Mouse (Mus musculus): ENCODE data around the gene Wiz. TPM values are rescaled to one million over a fixed set of nuclear protein-coding genes. Genes with fewer than 3 reads are reported as not detected.
A peak's percentile ranks its signal among the peaks of the same experiment; 100 is the strongest.

Wiz gene
- total and polyA plus RNA-seq, 3 experiments = 1.2 to 25.4 (median 4.4) TPM

DNA sequence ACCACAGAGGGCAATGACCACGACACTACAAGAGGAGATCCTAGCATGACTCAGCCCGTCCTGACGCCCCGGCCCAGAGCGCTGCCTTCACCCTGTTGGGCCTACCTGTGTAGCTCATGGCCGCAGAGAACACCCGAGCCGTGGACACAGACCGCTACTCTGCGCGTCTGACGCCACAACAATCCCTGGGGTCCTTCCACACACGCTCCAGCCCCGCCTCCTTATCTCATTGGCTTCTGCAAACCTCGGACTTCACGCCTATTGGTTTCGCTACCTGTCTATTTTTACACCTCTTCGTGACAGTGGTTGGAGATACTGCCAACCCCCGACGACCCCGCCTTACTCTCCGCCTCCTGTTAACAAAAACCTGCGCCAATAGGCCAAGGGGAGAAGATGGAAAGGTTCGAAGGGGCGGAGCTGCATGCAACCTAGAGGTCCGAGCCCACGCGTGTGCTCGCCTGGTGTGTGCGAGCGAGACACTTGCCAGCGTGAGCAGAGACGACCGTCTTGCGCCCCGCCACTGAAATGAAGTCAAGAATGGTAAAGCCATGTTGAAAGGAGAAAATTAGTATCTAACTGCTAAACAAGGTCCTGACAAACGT, 38.8 kb downstream of the Wiz start, which contains the start of gene Akap8l (continued):
- no peak for TF ChIP-seq JUN (IDR thresholded peaks at IDR 0.05; ENCODE audit: insufficient read depth, low read depth, low read length)
- 0 out of 2 replicates have a peak, but pooled peaks have one; percentile 28 for TF ChIP-seq E2F4 (IDR thresholded peaks at IDR 0.05; ENCODE audit: insufficient replicate concordance, low read depth, low read length)
- peak; percentile 90 for TF ChIP-seq SIN3A (IDR thresholded peaks at IDR 0.05; ENCODE audit: low read length)
- TF ChIP-seq MXI1 (IDR thresholded peaks at IDR 0.05; ENCODE audit: low read depth, low read length) = peak; percentile 94
- peak; percentile 55; the same call in 1 of the 2 replicates for TF ChIP-seq IRF4 (IDR thresholded peaks at IDR 0.05; ENCODE audit: low read depth, low read length)
- no peak for TF ChIP-seq MAFK (IDR thresholded peaks at IDR 0.05; ENCODE audit: insufficient replicate concordance, low read length)

DNA sequence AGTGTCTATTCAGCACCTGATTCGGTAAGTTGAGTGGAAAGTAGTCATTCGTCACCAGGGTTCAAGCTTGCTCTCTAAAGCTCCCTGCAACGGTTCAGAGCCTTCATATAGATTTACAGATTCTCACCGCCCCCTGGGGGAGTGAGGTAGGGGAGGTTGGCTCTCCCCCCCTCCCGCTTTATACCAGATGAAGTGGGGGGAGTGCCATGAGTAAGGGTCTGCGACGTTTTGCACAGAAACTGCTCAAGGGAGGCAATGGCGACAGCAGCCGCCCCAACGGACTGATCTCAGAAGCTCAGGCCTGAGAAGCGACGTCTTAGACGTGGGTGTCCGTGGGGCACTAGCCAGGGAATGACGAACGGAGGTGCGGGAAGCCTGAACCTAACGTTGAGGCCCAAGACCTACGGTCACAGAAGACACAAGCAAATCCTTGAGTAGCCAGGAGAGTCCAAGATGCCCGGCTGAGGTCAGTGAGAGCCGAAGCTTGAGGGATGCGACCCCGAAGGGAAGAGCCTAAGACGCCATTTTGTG, 39.3 kb downstream of the Wiz start:
- Histone ChIP-seq H3K36me3 (replicated peaks in 1 of 2; ENCODE audit: control insufficient read depth in 1 of 2, insufficient read depth in 1 of 2, low read length in 1 of 2) (peaks cover 11 to 35% of the 10 kb centered on the region in 2 experiments), H3K4me3 (replicated peaks in 1 of 3; ENCODE audit: low read depth in 2 of 3, low read length in 2 of 3, poor library complexity in 1 of 3) (peak overlapping the region; percentile 65 to 97 (median 86)), H3K27me3 (replicated peaks) (no peaks in the 10 kb centered on the region), H3K9me3 (replicated peaks; ENCODE audit: low read length) (no peaks in the 10 kb centered on the region), H3K4me2 (ENCODE audit: insufficient read depth, low read depth, poor library complexity, severe bottlenecking) (peak overlapping the region; percentile 94), H3K9ac (ENCODE audit: insufficient read depth, low read depth) (peak overlapping the region; percentile 97), H3K27ac (ENCODE audit: insufficient read depth, low read depth) (peak overlapping the region; percentile 80), H3K79me2 (replicated peaks; ENCODE audit: control insufficient read depth, extremely low read depth, insufficient read depth, poor library complexity, severe bottlenecking) (peaks cover 36% of the 10 kb centered on the region), H3K4me1 (ENCODE audit: control insufficient read depth in 1 of 2, insufficient read depth in 2 of 2) (peaks cover 0 to 26% of the 10 kb centered on the region in 2 experiments; a peak in 2 of 4 replicates)
- dilution Hi-C loops (cut with MboI; ENCODE audit: extremely low pct_ligation_motif_present, extremely low pct_unique_long_range_greater_than_20kb, low sequenced_read_pairs) = no loop called here
- no peak for DNase-seq (ENCODE audit: extremely low read depth)
- peak; percentile 30; the same call in 1 of the 2 replicates for TF ChIP-seq MAX (IDR thresholded peaks at IDR 0.05; ENCODE audit: low read length)
- TF ChIP-seq MAZ (IDR thresholded peaks at IDR 0.05; ENCODE audit: low read depth, low read length) = peak; percentile 30; the same call in 1 of the 2 replicates
- no peak for TF ChIP-seq BHLHE40 (IDR thresholded peaks at IDR 0.05; ENCODE audit: low read depth, low read length)
- TF ChIP-seq CHD1 (IDR thresholded peaks at IDR 0.05; ENCODE audit: low read depth, low read length) = peak; percentile 31; the same call in 1 of the 2 replicates
- 0 out of 2 replicates have a peak, but pooled peaks have one; percentile 24 for TF ChIP-seq EP300 (IDR thresholded peaks at IDR 0.05; ENCODE audit: low read length)
- TF ChIP-seq UBTF (IDR thresholded peaks at IDR 0.05; ENCODE audit: low read depth, low read length) = 0 out of 2 replicates have a peak, but pooled peaks have one; percentile 26
- TF ChIP-seq ZMIZ1 (IDR thresholded peaks at IDR 0.05; ENCODE audit: low read depth, low read length) = no peak
- TF ChIP-seq ELF1 (IDR thresholded peaks at IDR 0.05; ENCODE audit: low read depth, low read length) = no peak
- in situ Hi-C loops (cut with MboI; ENCODE audit: low pct_ligation_motif_present, low pct_unique_long_range_greater_than_20kb, low sequenced_read_pairs) = no loop called here

DNA sequence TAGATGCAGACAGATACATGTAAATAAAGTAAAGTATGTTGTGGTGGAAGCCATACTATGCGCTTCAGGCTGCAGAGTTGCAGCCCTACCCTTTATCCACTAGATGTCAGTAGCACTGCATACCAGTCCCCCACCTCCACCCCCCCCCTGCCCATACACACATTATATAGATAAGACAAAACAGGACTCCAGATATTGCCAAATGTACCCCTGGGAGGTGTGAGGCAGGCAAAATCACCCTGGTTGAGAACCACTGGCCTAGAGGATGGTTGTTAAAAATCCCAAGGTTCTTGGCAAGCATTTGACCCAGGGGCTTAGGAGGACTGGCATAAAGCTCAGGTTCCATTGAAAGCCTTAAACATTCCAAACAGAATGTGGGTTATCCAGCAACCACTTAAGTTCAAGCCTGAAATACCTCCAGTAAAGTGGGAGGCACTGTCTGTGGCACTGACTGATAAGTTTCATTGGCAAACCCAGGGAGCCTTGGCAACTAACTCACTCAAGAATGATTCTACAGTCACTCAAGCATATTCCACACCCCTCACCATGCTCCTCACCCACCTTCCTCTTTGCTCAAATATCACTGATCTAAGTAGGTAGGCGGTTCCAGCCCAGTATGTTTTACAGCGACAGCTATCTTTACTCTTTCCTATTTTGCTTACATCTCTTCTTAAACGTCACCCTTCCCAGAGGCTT, 40.1 kb downstream of the Wiz start:
- in situ Hi-C loops (cut with MboI; ENCODE audit: low pct_ligation_motif_present, low pct_unique_long_range_greater_than_20kb, low sequenced_read_pairs) (no loop called here), dilution Hi-C loops (cut with MboI; ENCODE audit: extremely low pct_ligation_motif_present, extremely low pct_unique_long_range_greater_than_20kb, low sequenced_read_pairs) (no loop called here)
- TF ChIP-seq SMC3 (IDR thresholded peaks at IDR 0.05; ENCODE audit: low read depth, low read length) (peak; percentile 81), RAD21 (IDR thresholded peaks at IDR 0.05; ENCODE audit: low read depth, low read length) (peak; percentile 79), JUND (conservative IDR thresholded peaks at IDR 0.05; ENCODE audit: low read depth, low read length) (no peak), CHD1 (IDR thresholded peaks at IDR 0.05; ENCODE audit: low read depth, low read length) (no peak), ZC3H11A (IDR thresholded peaks at IDR 0.05; ENCODE audit: low read depth, low read length) (no peak), MAX (IDR thresholded peaks at IDR 0.05; ENCODE audit: low read length) (no peak), TBP (conservative IDR thresholded peaks at IDR 0.05; ENCODE audit: low read depth, low read length) (no peak), MEF2A (IDR thresholded peaks at IDR 0.05; ENCODE audit: borderline replicate concordance, low read depth, low read length) (no peak), CTCF (conservative IDR thresholded peaks at IDR 0.05 in 1 of 2, IDR thresholded peaks at IDR 0.05 in 1 of 2; ENCODE audit: low read depth in 2 of 2, low read length in 2 of 2) (peak; percentile 89 to 93), MAZ (IDR thresholded peaks at IDR 0.05; ENCODE audit: low read depth, low read length) (peak; percentile 75; the same call in 1 of the 2 replicates), JUN (IDR thresholded peaks at IDR 0.05; ENCODE audit: insufficient read depth, low read depth, low read length) (no peak), ETS1 (conservative IDR thresholded peaks at IDR 0.05; ENCODE audit: low read depth, low read length) (no peak), MYC (IDR thresholded peaks at IDR 0.05; ENCODE audit: low read depth, low read length) (no peak), NRF1 (IDR thresholded peaks at IDR 0.05; ENCODE audit: low read depth, low read length) (no peak), HCFC1 (IDR thresholded peaks at IDR 0.05; ENCODE audit: low read depth, low read length) (no peak), KAT2A (IDR thresholded peaks at IDR 0.05; ENCODE audit: insufficient replicate concordance, low read length) (no peak), E2F4 (IDR thresholded peaks at IDR 0.05; ENCODE audit: insufficient replicate concordance, low read depth, low read length) (no peak)

More for the DNA sequence above, 40.1 kb downstream of the Wiz start:
- Histone ChIP-seq H3K9me3 (replicated peaks; ENCODE audit: low read length) (no peaks in the 10 kb centered on the region), H3K27ac (ENCODE audit: insufficient read depth, low read depth) (no peak overlapping the region), H3K4me1 (ENCODE audit: control insufficient read depth in 1 of 2, insufficient read depth in 2 of 2) (peaks cover 0 to 26% of the 10 kb centered on the region in 2 experiments; a peak in 2 of 4 replicates), H3K36me3 (replicated peaks in 1 of 2; ENCODE audit: control insufficient read depth in 1 of 2, insufficient read depth in 1 of 2, low read length in 1 of 2) (peaks cover 9 to 35% of the 10 kb centered on the region in 2 experiments), H3K79me2 (replicated peaks; ENCODE audit: control insufficient read depth, extremely low read depth, insufficient read depth, poor library complexity, severe bottlenecking) (peaks cover 36% of the 10 kb centered on the region), H3K4me2 (ENCODE audit: insufficient read depth, low read depth, poor library complexity, severe bottlenecking) (peak overlapping the region; percentile 94), H3K9ac (ENCODE audit: insufficient read depth, low read depth) (peak overlapping the region; percentile 97), H3K27me3 (replicated peaks) (no peaks in the 10 kb centered on the region), H3K4me3 (replicated peaks in 1 of 3; ENCODE audit: low read depth in 2 of 3, low read length in 2 of 3, poor library complexity in 1 of 3) (peak overlapping the region; percentile 65 to 97 (median 86))
- peak; percentile 54 for DNase-seq (ENCODE audit: extremely low read depth)

Measured in CH12.LX (cell line).